Mouse (Mus musculus) midbrain, embryonic 16.5 days (tissue): ENCODE results near the gene Hist1h2ad. TPM values are rescaled to one million over a fixed set of nuclear protein-coding genes. Genes with fewer than 3 reads are reported as not detected.
A peak's percentile ranks its signal among the peaks of the same experiment; 100 is the strongest.
"Not testable (repeated sequence)": the region's sequence is repeated elsewhere in the genome, so short reads cannot be mapped to it uniquely, and the experiment has no call there.

Experiments
- ATAC-seq: fragments of 200-750 bp; cut with Nextera tagmentation; 2 replicates; pipeline ENCODE4 v1.8.0; 2017; ENCODE audit warnings: moderate TSS enrichment
- H3K27ac ChIP-seq: fragments of 300-500 bp; sonication (generic); 2 replicates; pipeline ENCODE4 v1.5.1; 2014; ENCODE audit warnings: mild to moderate bottlenecking, low read length, mixed read lengths
- H3K27me3 ChIP-seq: fragments of 300-500 bp; sonication (generic); 2 replicates; pipeline ENCODE4 v1.6.1; 2014; ENCODE audit warnings: low read depth, low read length, mixed read lengths; ENCODE audit not compliant: control insufficient read depth, insufficient read depth
- H3K36me3 ChIP-seq: fragments of 300-500 bp; sonication (generic); 2 replicates; pipeline ENCODE4 v1.6.1; 2014; ENCODE audit warnings: mild to moderate bottlenecking, low read length, moderate library complexity, mixed read lengths; ENCODE audit not compliant: control insufficient read depth, insufficient read depth
- H3K4me1 ChIP-seq: fragments of 300-500 bp; sonication (generic); 2 replicates; pipeline ENCODE4 v1.6.1; 2014; ENCODE audit warnings: mild to moderate bottlenecking, low read length, mixed read lengths; ENCODE audit not compliant: control insufficient read depth, insufficient read depth
- H3K4me2 ChIP-seq: fragments of 300-500 bp; sonication (generic); 2 replicates; pipeline ENCODE4 v1.6.1; 2014; ENCODE audit warnings: mild to moderate bottlenecking, low read length, mixed read lengths
- H3K4me3 ChIP-seq: fragments of 300-500 bp; sonication (generic); 2 replicates; pipeline ENCODE4 v1.5.1; 2014; ENCODE audit warnings: low read depth, mild to moderate bottlenecking, low read length, moderate library complexity, mixed read lengths
- H3K9ac ChIP-seq: fragments of 300-500 bp; sonication (generic); 2 replicates; pipeline ENCODE4 v1.6.1; 2014; ENCODE audit warnings: low read depth, low read length, mixed read lengths
- H3K9me3 ChIP-seq: fragments of 300-500 bp; sonication (generic); replicated peaks from 2 replicates; pipeline ENCODE4 v1.6.1; 2014; ENCODE audit warnings: mild to moderate bottlenecking, low read length, mixed read lengths; ENCODE audit not compliant: control insufficient read depth, poor library complexity, severe bottlenecking
- WGBS: fragments of 180-500 bp; shearing (Covaris S2); extraction: QIAGEN DNeasy Blood & Tissue Kit; methylation state at CpG from one replicate; pipeline ENCODE4 v1.1.7; 2014; 5-methylcytosine and 5-hydroxymethylcytosine counted together
- polyA plus RNA-seq: library from polyadenylated mRNA; unstranded; fragments of >200 nt; fragmentation: Nextera tagmentation; extraction: Ambion mirVana; gene quantifications from 2 replicates; pipeline ENCODE4 v1.2.1, GENCODE M21; 2015

The Hist1h2ad gene
- polyA plus RNA-seq, 1 experiment from 2014 or later, result not detected

- 3% methylated on average over 1 of the region's 1 CpGs for WGBS
- Histone ChIP-seq H3K9me3 (no peaks in the 10 kb centered on the region), H3K4me2 (peak overlapping the region; percentile 54), H3K9ac (no peak overlapping the region), H3K4me3 (no peak overlapping the region), H3K4me1 (peaks cover 22% of the 10 kb centered on the region), H3K27me3 (no peaks in the 10 kb centered on the region), H3K27ac (no peak overlapping the region; the same call in 1 of the 2 replicates), H3K36me3 (no peaks in the 10 kb centered on the region)
- ATAC-seq, result no peak
Observed at GRCm38 (mm10) chr13:23586940-23587225, 12.7 kb downstream of the Hist1h2ad start.

GRCm38 (mm10) chr13:23591206-23591605, 17.0 kb downstream of the Hist1h2ad start:
- H3K27me3 ChIP-seq, result no peaks in the 10 kb centered on the region
- no peaks in the 10 kb centered on the region for H3K36me3 ChIP-seq
- no peak overlapping the region for H3K27ac ChIP-seq
- H3K4me2 ChIP-seq, result no peak overlapping the region
- WGBS, result 97% methylated on average over 7 of the region's 7 CpGs
- H3K4me1 ChIP-seq, result peaks cover 5% of the 10 kb centered on the region
- H3K9me3 ChIP-seq, result no peaks in the 10 kb centered on the region
- no peak overlapping the region for H3K9ac ChIP-seq
- no peak overlapping the region for H3K4me3 ChIP-seq
- ATAC-seq, result no peak

- not testable (repeated sequence) for H3K9me3 ChIP-seq, H3K4me1 ChIP-seq, H3K9ac ChIP-seq, H3K27ac ChIP-seq, H3K36me3 ChIP-seq, H3K4me2 ChIP-seq, H3K27me3 ChIP-seq, H3K4me3 ChIP-seq, ATAC-seq
- WGBS, result 90% methylated on average over 7 of the region's 7 CpGs
Observed at GRCm38 (mm10) chr13:23591886-23592285, 17.7 kb downstream of the Hist1h2ad start.

- ATAC-seq, result no peak
- WGBS, result 85% methylated on average over 7 of the region's 7 CpGs
- no peaks in the 10 kb centered on the region for H3K36me3 ChIP-seq
Observed at GRCm38 (mm10) chr13:23592614-23593013, 18.4 kb downstream of the Hist1h2ad start.

DNA sequence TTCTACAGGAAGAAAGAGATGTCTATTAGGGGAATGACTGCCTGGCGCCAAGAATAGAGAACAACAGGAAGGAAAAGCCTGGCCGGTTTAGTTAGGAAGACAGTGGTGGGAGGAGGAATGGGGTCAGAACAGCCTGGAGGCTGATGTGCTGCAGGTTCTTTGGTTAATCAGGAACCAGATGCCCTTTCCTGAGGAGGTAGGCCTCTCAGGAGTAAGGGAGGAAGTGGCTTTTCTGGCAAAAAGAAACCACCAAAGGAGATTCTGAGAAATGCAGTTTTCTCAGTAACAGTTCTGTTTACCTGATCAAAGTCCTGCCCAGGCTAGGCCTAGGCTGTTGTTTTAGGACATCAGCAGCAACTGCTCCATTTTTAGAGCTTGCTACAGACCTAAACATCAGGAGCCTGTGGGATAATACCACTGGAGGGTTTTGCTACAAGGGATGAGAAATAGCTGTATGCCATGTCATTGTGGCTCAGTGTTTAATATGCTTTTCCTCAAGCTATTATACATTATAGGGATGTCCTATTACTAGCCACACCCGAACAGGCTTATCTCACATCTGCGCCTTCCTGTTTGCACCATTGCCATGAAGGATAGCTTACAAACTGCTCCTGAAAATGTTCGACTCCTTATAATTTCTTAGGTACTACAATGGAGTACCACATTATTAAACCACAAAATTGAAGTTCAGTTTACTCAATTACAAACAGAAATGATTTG, 19.0 kb downstream of the Hist1h2ad start:
- 91% methylated on average over 5 of the region's 5 CpGs for WGBS
- ATAC-seq, result no peak
- Histone ChIP-seq H3K36me3 (no peaks in the 10 kb centered on the region), H3K9ac (no peak overlapping the region), H3K4me2 (no peak overlapping the region), H3K27me3 (no peaks in the 10 kb centered on the region), H3K4me3 (no peak overlapping the region), H3K27ac (no peak overlapping the region), H3K9me3 (no peaks in the 10 kb centered on the region), H3K4me1 (no peaks in the 10 kb centered on the region)

More at GRCm38 (mm10) chr13:23592614-23593013, 18.4 kb downstream of the Hist1h2ad start:
- H3K4me3 ChIP-seq, result no peak overlapping the region
- no peaks in the 10 kb centered on the region for H3K9me3 ChIP-seq
- H3K4me2 ChIP-seq, result no peak overlapping the region
- H3K4me1 ChIP-seq, result no peaks in the 10 kb centered on the region
- no peak overlapping the region for H3K27ac ChIP-seq
- no peak overlapping the region for H3K9ac ChIP-seq
- H3K27me3 ChIP-seq, result no peaks in the 10 kb centered on the region

- no peaks in the 10 kb centered on the region for H3K36me3 ChIP-seq
- H3K4me3 ChIP-seq, result no peak overlapping the region
- 83% methylated on average over 2 of the region's 2 CpGs for WGBS
- H3K27me3 ChIP-seq, result no peaks in the 10 kb centered on the region
- H3K4me1 ChIP-seq, result no peaks in the 10 kb centered on the region
- no peak overlapping the region for H3K4me2 ChIP-seq
- no peak overlapping the region for H3K9ac ChIP-seq
- ATAC-seq, result no peak
- no peaks in the 10 kb centered on the region for H3K9me3 ChIP-seq
- no peak overlapping the region for H3K27ac ChIP-seq
Observed at GRCm38 (mm10) chr13:23595185-23595584, 21.0 kb downstream of the Hist1h2ad start.

DNA sequence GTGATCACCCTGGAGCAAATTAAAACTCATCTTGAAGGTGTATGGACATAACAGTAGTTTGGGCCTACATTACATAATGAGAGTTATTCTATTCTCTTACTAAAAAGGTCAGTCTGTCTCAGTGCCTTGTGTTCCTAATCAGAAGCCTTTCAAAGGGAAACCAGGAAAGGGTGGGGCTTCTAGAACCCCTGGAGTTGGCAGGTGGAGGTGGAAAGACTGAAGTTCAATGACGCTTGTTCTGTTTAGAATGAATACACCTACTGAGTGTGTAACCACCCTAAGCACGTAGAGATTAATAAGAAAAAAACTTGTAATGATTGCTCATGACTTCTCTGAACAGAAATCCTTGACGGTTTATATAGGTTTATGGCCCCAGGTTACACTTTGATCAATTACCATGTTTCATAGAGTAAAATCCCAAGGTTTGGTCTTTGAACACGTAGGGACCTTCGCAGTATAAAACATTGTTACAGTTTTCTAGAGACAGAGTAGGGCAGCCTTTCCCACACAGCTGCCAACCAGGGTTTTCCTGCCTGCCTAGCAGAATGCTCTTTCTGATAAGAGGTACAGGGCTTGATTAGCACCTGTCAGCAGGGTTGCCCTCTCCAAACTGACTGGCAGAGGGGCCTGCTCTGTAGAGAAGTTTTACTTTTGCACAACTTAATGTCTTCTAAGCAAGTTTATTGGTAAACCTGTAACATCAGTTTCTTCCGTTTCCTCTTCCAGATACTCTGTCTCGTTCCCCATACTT, 21.6 kb downstream of the Hist1h2ad start:
- H3K4me1 ChIP-seq, result no peaks in the 10 kb centered on the region
- WGBS, result 87% methylated on average over 7 of the region's 7 CpGs
- H3K27me3 ChIP-seq, result no peaks in the 10 kb centered on the region

GRCm38 (mm10) chr13:23597957-23598356, 23.8 kb downstream of the Hist1h2ad start:
- no peak; the same call in 1 of the 2 replicates for ATAC-seq
- no peaks in the 10 kb centered on the region for H3K36me3 ChIP-seq

More for the DNA sequence above, 21.6 kb downstream of the Hist1h2ad start:
- Histone ChIP-seq H3K9me3 (no peaks in the 10 kb centered on the region), H3K27ac (no peak overlapping the region), H3K36me3 (no peaks in the 10 kb centered on the region), H3K4me2 (no peak overlapping the region), H3K4me3 (no peak overlapping the region), H3K9ac (no peak overlapping the region)
- ATAC-seq, result no peak

GRCm38 (mm10) chr13:23603182-23603699, 29.1 kb downstream of the Hist1h2ad start:
- Histone ChIP-seq H3K9ac (no peak overlapping the region), H3K27me3 (no peaks in the 10 kb centered on the region), H3K9me3 (no peaks in the 10 kb centered on the region), H3K36me3 (no peaks in the 10 kb centered on the region), H3K4me3 (no peak overlapping the region), H3K4me1 (no peaks in the 10 kb centered on the region), H3K4me2 (no peak overlapping the region), H3K27ac (no peak overlapping the region)
- WGBS, result 91% methylated on average over 7 of the region's 7 CpGs
- ATAC-seq, result no peak

More at GRCm38 (mm10) chr13:23597957-23598356, 23.8 kb downstream of the Hist1h2ad start:
- H3K9me3 ChIP-seq, result no peaks in the 10 kb centered on the region
- no peak overlapping the region for H3K9ac ChIP-seq
- H3K27me3 ChIP-seq, result no peaks in the 10 kb centered on the region
- 8% methylated on average over 9 of the region's 9 CpGs for WGBS
- no peak overlapping the region for H3K27ac ChIP-seq
- H3K4me2 ChIP-seq, result no peak overlapping the region
- no peak overlapping the region for H3K4me3 ChIP-seq
- no peaks in the 10 kb centered on the region for H3K4me1 ChIP-seq
